Mouse (Mus musculus) fibroblast of lung, adult 2 months (primary cell): Measurements from ENCODE around the gene Mybbp1a.

ENCODE experiments used
- DNase-seq: peaks from one replicate; pipeline ENCODE4 v3.0.0-alpha.2; 2011; ENCODE audit warnings: low read depth

Gene Mybbp1a

DNA sequence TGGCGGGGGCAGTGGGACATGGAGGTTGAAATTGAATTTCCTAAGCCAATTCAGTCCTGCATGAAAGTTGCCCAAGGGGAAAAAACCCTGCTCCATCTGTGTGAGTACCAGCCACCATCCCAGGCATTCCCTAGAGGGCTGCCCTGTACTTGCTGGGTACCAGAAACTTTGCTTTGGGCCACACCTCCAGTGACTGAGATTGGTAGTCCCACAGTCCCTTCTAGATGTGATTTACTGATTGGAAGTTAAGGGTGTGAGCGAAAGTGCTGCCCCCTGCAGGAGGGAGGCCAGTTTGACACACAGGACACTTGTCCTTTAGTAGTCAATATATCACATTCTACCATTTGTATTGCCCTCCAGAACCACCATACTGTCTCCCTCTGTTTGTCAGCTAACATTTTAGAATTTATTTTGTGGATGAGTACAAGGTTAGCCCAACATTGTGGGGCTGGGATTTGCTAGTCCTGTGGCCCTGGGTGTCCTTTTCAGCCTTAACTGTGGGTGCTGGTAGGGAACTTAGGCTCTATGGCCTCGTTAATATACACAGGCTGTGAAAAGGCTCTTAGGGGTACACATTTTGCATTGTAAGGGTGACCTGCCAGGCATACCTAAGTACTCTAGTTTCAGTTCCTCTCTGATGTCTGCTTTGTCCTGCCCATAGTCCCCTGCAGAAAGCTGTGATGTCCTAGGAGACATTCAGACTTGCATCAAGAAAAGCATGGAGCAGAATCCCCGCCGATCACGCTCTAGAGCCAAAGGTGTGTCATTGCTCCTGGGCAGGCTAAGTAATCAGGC, 5.4 kb downstream of the Mybbp1a start:
- no peak for DNase-seq

DNA sequence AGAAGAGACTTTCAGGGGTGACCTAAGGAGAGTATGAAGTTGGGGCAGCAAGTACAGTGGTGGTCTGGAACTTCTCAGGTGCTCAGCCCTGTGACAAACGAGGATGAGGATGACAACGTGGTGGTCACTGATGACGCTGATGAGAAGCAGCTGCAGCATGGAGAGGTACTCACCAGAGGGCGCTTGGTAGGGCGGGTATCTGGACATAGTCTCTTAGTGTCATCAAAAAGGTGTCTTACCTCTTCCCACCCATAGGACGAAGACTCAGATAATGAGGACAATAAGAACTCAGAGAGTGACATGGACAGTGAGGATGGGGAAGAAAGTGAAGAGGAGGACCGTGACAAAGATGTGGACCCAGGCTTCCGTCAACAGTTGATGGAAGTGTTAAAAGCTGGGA, 6.3 kb downstream of the Mybbp1a start:
- no peak for DNase-seq

DNA sequence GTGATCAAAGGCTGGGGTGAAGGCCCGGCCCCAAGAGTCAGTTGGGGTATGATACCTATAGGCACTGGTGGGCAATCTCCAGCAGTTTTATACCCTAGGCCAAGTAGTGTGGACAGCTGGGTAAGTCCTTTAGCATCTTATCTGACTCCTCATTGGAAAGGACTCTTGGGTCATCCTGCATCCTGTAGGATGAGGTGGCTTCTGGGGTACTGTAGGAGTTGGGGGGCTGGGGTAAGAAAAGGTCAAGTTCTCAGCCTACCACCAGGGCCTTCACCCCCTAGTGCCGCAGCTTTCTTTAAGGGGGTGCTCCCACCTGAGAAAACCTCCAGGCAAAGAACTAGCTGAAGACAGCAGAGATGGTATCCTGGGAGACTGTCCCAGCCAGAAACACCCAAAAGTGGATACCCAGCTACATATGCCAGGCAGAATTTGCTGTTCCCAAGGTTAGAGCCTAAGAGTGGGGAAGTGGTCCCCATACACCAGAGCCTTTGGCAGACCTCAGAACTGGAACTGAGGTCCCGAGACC, 11.0 kb downstream of the Mybbp1a start:
- DNase-seq = no peak

DNA sequence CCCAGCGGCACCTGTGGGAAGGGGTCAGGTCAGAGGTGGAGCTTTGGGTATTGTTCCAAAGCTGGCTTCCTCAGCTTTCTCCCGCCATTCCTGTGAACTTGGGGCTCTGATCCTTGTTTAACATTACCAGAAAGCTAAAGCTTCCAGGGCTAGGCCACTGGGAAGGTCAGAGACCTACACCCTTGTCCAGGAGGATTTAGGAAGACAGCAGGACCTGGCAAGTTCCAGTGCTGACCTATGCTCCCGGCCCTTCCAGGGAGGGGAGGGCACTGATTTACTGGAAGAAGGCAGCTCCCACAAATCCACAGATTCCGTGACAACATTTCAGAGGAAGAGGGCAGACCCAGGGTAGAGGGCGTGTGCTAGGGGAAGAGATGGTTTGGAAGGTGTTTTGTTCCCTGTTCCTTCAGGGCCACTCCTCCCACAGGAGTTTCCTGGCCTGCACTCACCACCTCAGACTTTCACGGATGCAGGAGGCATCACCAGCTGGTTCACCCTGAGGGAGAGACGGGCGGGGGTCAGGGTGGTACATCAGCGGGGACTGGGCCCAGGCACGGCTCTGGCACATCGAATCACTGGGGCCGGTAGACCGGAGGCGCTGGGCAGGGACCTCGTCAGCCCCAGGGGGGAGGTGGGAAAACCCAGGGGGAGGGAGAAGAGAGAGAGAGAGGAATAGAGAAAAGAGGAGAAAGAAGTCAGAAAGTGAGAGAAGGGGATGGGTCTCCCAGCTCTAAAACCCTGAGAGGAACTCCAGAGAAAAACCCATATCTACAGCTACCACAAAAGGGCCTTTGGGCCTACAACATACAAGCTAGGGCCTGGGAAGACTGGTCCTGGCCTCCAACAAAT, 12.2 kb downstream of the Mybbp1a start:
- DNase-seq = no peak

DNA sequence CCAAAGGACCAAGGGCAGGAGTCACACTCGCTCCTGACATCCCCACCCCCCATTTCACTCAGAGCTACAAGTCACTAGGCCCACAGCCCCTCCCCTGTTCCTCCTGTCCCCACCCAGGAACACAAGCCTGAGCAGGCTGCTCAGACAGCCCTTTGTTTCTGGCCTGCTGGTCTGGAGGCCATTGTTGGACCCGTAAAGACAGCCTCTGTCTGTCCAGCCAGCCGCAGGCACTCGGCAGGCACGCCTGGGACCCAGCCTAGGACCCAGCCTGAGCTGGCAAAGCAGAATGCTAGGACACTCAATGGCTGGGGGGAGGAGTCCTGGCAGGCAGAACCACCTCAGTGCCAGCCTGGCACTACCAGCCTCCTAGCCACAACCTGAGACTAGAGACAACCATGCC, 14.5 kb downstream of the Mybbp1a start:
- DNase-seq = no peak

DNA sequence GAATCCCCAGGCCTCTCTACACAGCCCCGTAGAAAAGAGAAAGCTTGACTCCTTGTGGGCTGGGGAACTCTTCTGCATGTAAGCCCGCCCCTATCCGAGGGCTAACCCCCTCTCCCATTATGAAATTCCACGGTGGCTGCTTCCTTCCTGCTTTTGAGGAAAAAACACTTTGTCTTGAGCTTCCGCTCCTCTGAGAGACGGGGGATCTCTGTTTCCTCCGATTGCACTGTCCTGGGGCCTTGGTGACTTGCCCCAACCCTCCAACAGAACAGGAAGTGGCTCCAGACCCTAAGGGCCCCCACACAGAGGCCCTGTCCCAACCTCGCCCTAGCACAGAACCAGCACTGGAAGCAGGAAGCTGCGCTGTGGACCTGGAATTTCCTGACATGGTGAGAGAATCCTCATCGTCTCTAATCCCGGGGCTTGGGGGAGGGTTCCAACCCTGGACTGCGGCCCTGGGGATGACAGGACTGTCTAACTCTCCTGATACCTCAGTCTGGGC, 16.9 kb downstream of the Mybbp1a start:
- no peak for DNase-seq

DNA sequence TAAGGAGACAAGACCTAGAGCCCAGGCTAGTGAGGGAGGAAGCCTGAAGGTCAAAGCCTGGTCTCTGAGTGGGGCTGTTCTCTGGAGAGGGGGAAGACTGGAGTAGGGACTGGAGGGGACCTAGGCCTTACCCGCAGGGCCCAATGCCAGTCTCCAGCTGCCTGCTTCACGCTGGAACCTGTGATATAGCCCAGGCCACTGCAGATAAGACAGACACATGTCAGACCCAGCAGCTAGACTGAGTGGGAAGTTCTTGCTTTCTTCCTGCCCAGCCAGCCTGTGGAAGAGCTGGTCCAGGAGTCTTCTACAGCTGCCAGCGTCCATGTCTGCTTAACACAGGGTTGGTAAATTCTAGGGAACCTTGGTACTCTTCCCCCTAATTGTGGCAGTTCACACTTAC, 17.3 kb downstream of the Mybbp1a start:
- no peak for DNase-seq

DNA sequence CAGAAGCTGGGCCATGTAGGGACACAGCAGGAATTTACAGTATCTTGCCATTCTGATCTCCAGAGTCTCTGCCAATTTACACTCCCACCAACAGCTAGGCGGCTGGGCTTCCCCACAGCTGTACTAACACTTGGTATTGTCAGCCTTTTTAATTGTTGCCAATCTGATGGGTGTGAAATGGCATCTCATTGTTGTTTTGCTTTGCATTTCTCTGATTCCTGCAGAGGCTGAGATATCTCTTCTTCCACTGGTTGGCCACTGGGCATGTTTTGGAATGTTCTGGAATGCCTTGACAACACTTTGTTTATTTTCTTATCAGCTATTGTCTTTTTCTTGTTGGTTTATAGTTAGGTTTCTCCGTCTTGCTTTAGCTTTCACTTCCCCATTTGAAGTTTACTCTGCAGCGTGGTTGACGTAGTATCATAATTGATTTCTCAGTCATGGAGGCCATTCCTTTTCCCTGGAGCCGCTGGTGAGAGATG, 20.4 kb downstream of the Mybbp1a start:
- DNase-seq = no peak

DNA sequence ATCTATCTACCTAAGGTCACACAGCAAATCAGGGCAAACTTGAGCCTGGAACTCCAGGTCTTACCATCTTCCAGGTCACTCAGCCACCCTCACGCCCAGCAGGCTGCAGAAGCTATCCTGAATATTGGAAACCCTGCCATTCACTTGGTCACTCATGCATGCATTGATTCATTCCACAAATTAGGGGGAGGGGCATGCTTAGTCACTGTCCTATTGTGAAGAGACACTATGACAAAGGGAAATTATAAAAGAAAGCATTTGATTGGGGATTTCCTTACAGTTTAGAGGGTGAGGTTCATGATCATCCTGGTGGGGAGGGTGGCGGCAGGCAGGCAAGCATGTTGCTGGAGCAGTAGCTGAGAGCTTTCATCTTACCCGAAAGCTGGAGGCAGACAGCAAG, 23.7 kb downstream of the Mybbp1a start:
- no peak for DNase-seq

DNA sequence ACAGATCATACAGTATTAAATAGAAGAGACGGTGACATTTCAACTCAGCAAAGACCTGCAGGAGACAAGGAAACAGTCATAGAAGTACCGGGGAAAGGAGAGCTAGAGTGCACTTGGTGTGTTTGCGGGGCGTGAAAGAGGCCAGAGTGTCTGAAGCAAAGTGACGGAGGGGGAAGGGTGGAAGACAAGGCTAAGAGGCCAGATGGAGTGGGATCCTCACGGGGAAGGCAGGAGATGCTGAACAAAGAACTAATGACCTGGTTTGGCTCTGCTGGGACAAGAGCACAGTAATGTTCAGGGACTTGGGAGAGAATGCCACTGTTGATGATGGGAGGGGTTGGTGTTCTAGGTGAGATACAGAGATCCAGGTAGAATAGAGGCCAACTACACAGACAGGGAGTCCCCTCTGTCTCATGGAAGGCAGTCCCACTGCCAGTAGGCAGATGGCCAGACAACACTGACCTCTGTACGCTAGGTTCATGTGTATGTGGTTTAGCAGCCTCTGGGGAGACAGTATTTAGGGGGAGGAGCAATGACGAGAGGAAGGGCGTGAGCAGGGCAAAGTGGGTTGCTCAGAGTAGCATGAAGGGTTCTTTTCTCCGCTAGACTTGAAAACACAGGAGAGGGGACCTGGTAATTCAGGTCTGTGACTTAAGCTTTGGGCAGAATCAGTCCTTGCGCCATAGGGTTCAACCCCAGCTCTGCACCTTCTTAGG, 25.0 kb downstream of the Mybbp1a start:
- no peak for DNase-seq

DNA sequence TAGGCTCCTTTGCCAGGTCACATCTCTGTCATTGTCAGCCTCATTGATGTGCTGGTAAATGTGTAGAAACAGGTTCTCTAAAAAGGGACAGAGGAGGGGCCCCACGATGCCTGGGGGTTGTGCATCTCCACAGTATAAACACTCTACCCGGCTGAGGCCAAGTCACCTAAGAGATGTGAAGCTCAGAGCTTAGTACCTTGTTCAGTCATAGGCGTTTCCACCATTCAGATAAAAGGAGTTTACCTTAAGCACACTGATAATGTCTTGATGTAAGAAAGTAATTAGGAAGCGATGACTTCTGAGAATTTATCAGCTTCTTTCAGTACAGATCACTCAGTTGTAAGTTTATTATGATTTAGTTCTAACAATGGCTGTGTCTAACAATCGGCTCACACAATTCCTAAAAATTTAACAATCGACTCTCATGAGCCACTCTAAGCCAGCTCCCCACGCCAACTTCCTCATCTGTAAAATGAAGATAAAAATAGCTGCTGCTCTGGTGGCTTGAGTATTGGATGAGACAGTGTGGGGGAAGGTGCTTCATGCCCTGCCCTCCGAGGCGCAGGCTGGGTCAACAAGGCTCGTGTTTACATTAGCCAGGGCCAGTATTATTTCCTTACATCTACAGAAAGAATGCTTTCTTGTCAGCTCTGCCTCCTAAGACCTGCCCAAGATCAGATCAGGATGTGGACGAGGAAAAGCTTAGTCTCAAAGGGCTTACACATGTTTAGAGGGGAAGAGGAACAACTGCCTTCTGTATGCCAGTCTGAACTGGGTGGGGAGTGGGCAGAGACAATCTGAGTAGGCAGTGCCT, 25.7 kb downstream of the Mybbp1a start:
- DNase-seq = no peak

DNA sequence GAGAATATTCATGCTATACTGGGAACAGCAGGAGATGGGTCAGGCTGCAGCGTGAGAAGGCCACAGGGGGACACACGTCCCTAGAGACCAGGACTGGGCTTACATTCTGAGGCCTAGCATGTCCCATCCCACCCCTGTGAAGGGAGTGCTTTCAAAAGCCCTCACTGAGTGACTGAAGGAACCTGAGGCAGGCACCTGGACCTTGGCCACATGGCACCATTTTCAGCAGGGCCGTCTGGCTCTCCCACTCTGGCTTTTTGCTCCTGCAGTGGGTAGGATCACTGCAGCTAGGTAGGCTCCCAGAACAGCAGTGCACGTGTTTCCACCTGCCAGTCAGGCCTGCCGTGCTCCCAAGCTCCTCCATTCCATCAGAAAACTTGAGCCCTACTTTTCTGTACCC, 27.4 kb downstream of the Mybbp1a start:
- no peak for DNase-seq

DNA sequence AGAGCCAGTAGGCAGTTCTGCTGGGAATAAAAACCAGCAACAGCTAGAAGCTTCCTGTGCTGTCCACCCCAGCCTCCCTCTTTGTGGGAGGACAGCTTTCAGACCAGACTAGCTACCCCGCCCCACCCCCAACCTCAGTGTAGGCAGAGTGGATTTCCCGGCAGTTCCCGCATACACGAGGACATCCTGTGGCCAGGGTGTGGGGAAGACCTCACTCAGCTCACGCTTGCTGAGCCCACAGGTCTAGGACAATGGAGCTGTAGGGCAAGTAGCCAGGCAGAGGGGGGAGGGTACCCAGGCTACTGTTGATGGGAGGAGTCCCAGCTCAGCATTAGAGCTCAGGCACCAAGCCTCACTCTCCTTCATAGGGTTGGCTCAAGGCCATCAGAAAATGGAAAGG, 28.1 kb downstream of the Mybbp1a start:
- DNase-seq = no peak

DNA sequence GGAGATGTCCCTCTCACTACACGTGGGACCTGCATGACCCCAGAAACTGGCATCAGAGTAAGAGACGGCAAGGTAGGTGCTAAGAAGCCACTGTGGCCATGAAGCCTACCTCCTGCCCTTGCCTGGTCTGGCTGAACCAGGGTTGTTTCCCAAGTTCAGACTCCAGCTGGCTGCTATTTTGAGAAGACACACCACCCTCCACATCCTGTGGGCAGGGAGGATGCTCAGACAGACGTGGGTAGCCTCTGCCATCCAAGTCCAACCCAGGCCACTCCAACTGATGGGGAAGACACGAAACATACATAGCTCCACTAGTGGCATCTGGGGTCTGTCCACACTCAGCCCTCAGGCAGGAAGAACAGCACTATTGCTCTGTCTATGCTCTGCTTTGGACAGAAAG, 28.8 kb downstream of the Mybbp1a start:
- DNase-seq = no peak

DNA sequence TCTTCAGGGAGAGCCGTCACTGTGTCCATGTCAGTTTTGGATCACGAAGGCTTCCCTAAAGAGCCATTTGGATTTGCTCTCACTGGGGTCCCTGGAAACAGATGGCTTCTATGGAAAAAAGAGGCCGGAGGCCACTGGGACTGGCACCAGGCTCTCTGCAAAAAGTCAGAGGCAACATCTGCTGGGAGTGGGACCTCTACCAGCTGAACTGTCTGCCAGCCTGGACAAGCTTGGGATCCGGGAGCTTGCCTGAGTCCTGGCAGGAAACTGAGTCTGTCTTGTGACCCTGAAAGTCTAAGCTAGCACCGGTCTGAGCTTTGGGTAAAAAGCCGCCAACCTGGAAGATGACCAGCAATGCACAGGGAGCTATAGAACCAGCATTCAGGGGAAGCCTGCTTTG, 30.2 kb downstream of the Mybbp1a start:
- no peak for DNase-seq

DNA sequence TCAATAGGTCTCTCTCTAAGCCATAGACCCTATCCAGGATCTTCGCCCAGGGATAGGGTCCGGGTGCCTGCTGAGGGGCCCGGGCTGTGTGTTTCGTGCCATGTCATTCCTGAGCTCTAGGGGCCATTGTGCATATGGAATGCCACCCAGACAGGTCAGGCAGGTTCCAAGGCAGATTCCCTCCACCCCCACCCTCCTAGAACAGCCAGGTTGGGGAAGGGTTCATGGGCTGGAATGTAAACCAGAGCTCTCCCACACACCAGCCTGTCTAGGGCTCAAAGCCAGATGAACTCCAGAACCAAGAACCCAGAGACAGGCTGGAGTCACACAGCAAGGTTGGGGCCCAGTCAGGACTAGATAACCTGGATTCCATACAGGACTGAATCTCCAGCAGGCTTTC, 32.4 kb downstream of the Mybbp1a start:
- DNase-seq = no peak

DNA sequence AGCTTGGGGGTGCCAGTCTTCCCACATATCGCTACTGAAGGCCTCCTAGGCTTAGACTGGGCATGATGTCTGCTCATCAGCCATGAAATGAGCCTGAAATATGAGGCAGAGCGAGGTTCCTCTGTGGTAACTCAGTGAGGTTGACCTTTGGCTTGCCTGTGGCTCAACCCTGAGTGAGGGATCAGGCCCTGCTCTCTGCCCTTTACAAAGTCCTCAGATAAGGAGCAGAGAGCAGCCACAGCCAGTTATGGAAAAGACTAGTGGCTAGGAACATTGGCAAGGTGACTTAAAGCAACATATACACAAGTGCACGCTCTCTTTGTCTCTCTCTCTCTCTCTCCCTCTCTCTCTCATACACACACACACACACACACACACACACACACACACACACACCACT, 33.8 kb downstream of the Mybbp1a start:
- no peak for DNase-seq

DNA sequence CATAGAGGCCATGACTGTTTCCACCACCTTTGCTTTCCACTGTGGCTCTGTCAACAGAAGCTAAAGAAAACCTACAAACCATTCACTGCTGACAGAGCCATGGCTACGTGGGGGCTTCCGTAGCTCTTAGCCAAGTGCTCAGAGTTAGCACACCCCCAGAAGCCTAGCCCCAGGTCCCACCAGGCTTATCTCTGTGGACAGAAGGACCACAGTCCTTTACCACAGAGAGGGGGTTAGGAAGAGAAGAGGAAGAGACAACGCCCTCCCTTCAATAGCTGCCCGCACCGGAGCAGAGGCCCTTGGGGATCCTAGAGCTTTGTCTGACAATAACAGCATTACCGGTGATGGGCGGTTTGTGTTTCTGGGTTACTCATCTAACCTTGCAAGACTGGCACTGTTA, 34.3 kb downstream of the Mybbp1a start:
- no peak for DNase-seq

DNA sequence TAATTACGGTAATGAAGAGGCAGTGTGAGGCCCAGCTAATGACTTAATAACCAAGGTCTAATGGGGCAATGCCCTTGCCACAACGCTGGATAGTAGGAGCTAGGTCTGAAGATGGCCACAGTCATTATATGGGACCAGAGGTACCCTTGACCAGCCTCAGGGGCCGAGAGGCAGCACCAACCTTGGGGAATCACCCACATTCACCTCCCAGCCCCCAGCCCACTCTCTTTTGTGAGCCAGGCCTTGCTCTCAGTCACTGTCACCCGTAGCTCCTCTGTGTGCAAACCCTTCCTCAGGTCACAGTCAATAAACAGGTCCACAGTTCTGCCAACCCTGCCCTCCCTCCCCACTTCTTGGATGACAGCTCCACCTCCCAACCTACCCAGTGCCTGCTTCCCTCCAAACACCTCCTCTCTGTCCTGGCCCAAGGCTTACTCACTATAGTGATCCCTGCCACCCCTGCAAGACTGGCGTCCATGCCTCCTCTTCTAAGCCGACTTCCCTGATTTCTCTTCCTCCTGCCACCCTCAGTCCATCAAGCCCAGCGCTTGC, 35.0 kb downstream of the Mybbp1a start:
- DNase-seq = no peak

DNA sequence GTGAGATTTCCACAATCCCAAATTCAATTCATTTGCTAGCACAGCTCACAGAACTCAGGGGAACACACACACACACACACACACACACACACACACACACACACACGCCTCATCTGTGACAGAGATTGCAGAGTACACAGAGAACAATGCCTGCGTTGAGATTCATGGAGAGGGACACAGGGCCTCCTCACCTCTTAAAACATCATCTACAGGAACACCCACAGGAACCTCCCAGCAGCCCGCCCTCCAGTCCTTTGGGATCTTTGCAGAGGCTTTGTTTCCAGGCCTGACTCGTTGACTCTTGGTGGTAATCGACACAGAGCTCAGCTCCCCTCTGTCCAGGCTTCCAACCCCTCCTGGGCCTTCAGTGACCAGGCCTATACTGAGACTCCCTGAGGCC, 36.0 kb downstream of the Mybbp1a start:
- DNase-seq = no peak

DNA sequence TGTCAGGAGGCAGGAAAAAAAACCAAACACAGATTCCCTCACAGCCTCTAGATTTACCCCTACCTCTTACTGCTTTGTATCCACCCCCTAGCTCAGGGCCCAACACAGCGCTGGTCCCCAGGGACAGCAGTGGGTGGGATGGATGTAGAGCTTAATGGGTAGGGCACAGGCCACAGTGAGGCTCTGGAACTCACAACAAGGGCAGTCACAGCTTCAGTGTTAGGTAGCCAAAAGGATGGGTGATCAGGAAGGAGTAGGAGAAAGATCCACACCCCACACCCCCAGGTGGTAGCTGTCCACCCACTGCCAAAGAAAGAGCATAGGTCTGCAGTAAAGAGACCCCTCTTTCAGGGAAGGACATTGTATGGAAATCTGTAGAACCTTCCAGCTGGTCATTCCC, 36.5 kb downstream of the Mybbp1a start:
- DNase-seq = no peak
